Mouse (Mus musculus): Measurements from ENCODE around the gene Adamts3.

Adamts3 gene

DNA sequence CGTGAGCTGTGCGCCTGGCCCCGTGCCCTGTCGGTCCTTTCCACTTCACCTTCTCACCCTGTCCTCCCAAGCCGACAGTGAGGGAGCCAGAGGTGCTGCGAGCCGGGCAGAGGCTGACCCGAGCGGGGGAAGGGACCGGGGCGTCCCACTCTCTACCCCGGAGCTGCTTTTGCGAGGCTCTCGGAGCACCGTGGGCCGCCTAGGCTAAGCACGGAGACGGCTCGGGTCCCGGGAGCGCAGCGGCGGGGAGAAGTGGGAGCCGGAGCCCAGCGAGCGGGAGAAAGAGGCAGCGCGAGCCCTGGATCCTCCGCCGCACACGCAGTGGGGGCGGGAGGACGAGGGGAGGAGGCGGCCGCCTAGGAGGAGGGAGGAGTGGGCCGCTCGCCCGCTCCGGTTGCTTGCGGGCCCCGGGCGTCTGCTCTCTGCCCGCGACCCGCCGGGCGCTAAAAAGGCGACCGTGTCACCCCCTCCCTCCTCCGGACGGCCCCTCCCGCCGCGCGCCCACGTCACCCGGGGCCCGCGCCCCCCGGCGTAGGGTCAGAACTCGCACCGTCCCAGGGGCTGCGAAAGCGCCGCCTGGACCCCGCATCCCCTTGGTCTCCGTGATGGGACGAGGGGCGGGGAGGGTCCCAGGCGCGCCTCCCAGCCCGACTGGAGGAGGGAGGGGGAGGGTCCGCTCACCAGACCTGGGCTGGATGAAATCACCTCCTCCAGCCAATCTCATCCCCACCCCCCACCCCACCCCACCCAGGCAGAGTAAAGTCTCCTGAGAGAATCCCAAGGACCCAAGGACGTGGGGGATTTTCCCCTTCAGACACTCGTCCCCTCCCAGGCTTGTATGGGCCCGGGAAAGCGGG, at the start of gene Adamts3:
Gene Adamts3 (minus strand): TSS at position 284 of the 857 bp plus-strand sequence.
- DNase-seq (ENCODE audit: low spot score in 2 of 2) = no peak

DNA sequence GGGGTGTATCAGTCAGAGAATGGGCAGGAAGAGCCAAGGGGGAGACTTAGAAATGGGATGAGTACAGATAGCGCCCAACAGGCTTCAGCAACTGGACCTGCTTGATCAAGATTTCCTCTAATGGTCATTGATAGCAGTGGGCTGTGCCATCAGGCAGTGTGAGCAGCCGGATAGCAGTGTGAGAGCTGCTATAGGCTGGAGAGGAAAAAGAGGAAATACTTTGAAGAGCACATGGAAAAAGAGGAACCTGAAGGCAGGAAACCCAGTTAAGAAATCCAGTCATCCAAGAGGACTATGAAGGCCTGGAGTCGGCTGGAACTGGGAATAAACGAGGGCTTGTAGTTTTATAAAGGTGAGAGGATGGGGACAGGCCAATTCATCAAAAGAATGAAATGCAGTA, 48.4 kb upstream of the Adamts3 start:
- DNase-seq (ENCODE audit: low spot score in 2 of 2) = no peak

DNA sequence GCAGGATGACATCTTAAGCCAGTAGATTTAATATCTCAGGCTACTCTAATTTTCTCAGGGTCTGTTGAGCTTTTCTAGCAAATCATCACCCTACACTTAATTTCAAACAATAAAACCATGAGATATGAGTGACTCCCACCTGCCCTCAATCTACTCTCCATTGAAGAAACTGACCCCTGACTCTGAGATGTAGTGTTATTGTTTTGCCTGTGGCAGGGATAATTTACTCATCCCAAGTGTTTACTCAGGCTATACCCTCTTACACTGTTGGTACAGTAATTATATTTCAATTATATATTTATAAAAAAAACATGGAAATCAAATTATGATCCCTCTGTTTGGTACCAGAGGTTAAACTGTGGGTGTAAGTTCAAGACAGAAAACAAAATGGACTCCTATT, 29.2 kb upstream of the Adamts3 start:
- DNase-seq (ENCODE audit: low spot score in 2 of 2) = no peak

GRCm38 (mm10) chr5:89911950-89912349, 28.8 kb upstream of the Adamts3 start:
- no peak for DNase-seq (ENCODE audit: low spot score in 2 of 2)

GRCm38 (mm10) chr5:89911508-89911907, 28.4 kb upstream of the Adamts3 start:
- no peak for DNase-seq (ENCODE audit: low spot score in 2 of 2)

DNA sequence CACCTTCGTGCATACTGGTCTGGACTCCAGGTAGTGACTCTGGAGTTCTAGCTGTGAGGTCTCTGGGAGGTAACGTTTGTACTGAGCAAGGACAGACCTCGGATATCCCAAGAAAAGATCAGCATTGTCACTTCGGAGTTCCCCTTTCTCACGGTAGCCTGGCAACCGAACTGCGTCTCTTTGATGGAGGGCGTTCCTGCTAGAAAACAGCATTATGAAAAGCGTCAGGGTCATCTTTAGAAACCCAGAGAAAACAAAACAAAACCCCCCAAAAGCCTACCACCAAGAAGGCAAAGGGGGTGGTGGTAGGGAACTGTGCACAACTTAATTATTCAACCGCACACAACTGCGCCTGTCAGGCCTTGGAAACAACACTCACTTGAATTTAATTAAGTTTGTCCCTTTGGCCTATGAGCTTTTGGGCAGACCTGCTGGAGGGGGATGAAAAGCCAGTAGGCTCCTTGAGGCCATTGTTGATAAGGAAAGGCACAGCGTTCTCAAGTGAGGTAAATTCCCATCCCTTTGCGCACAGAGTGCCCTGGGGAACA, 23.8 kb upstream of the Adamts3 start:
- no peak for DNase-seq (ENCODE audit: low spot score in 2 of 2)

GRCm38 (mm10) chr5:89901026-89901425, 17.9 kb upstream of the Adamts3 start:
- DNase-seq (ENCODE audit: low spot score in 2 of 2) = no peak

- no peak for DNase-seq (ENCODE audit: low spot score in 2 of 2)
Observed at GRCm38 (mm10) chr5:89897495-89897894, 14.4 kb upstream of the Adamts3 start.

DNA sequence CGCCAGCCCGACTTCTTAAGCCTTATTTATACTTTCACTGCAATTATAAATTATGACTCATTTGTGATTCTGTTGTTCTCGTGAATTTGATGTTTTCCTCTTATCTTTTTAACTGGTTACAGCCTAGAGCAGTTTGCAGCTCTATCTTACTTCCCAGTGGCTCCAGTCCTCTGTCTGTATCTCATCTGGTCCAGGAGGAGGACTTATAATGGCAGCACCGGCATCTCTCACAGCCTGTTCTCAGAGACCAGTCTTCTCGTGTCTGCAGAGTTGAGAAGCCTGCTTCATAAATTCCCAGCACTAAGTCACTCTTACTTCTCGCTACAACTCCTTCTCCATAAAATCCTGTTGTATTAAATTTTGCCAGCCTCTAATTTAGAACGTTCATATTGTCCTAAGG, 12.4 kb upstream of the Adamts3 start:
- DNase-seq (ENCODE audit: low spot score in 2 of 2) = no peak

GRCm38 (mm10) chr5:89884991-89885390, 1.9 kb upstream of the Adamts3 start:
- DNase-seq (ENCODE audit: low spot score in 2 of 2) = no peak

DNA sequence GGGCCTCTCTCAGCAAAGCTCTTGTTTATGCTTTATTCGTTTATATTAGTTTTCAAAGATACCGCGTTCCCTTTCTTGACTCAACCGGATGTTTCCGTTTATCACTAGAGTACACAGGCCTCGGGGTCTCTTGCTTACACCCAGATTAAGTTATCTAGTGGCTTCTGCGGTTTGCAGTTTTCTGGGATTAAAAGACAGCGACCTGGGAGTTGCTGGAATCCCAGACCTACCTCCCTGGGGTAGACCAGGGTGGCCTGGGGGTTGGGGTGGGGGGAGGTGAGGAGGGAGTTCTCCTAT, 722 bp upstream of the Adamts3 start:
- no peak for DNase-seq (ENCODE audit: low spot score in 2 of 2)

DNA sequence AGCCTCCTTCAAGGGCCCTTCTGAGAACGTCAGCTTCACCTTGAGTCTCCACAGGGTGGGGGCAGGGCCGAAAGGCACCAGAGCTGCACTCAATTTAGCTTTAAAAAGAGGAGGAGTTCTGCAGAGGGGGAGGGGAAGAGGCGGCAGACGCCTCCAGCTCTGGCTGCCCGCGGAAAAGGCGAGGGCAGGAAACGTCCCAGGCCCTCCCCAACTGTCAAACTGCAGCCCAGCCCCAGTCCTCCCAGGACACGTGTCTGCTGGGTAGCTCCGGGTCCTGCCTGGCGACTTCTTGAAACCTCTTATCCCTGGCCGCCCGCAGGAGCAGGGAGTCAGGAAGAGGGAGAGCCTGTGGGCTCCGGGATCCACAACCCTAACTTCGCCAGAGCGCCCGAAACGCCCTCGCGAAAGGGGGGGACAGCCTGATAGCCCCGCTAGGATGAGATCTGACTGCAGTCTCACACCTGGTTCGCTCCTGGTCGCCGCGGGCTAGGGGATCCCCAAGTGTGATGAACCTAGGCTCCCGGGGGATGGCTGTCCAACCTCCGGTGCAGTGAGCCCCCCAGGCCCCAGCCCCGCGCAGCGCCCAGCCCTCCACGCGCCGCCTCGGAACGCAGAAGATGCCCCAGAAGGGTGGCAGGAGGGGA, 921 bp downstream of the Adamts3 start:
- peak; percentile 26 to 27 for DNase-seq (ENCODE audit: low spot score in 2 of 2)

GRCm38 (mm10) chr5:89881425-89881824, 1.7 kb downstream of the Adamts3 start:
- DNase-seq (ENCODE audit: low spot score in 2 of 2) = no peak

DNA sequence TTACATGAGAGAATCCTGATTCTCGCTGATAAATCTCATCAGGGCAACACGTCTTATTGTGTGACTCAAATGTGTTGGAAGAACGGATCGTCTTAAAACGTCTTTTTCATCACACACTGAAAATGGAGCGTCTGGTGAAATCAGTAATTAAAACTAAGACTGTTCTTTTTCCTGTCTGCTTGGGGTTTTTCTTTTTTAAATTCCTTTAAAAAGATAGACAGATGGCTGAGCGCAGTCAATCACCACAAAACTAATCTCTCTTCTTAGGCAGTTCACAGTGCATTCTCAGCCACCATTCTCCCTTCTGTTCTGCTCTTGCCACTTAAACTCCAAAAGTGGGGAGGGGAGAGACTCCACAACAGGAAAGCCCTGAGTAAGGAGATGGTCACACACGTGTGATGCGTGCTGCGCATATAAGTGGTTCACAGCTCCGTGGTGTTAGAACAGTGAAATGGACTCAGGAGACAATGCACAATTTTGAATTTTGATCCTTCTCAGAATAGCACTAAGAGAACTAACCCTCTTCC, 4.2 kb downstream of the Adamts3 start:
- no peak for DNase-seq (ENCODE audit: low spot score in 2 of 2)

DNA sequence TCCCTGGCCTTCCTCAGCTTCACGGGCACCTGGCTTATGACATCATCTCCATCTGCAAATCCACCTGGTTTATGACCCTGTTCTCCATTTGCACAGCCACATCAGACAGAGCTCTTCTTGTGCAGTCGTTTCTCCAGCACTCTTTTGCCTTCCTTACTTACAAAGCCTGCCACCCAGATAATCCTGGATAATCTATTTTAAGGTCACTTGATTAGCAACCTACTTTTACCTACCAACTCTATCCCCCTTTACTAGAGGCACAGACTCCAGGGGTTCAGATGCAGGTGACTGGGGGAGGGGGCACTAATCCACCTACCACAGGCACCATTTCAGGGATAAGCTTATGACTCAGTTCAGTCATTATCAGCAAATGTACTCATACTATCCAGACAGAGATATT, 10.5 kb downstream of the Adamts3 start:
- DNase-seq (ENCODE audit: low spot score in 2 of 2) = no peak

DNA sequence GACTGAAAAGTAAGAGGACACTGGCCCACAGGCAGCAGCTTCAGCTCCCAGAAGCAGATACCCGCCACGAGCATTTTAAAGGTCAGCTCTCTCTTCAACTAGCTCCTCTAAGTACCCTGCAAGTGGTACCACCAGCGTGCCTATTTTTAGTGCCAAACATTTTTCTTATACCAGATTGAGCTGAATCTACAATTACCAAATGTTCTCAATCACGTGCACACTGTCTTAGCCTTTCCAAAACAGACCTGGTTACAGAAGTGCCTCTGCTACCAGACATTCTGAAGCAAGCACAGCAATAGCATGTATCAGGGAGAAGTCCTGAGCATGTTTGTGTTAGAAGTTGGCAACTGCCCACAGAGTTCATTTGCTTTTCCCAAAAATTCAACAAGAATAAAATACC, 23.5 kb downstream of the Adamts3 start:
- no peak for DNase-seq (ENCODE audit: low spot score in 2 of 2)

DNA sequence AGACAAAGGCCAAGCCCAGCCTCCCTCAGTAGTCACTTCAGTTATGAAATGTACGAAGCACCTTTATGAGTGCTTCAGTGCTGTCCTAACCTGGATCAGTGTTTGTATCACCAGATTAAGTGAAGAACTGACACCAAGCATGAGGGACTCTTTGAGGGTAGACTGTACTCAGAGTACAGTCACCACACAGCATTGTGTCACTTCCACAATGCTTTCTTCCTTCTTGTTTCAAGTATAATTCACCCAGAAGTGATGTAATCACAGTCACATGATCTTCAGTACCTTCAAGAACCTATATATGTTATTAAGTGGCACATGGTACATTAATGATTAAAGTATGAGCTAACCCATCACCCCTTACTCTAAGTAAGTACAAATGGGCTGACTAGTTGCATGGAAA, 24.3 kb downstream of the Adamts3 start:
- no peak for DNase-seq (ENCODE audit: low spot score in 2 of 2)

- DNase-seq (ENCODE audit: low spot score in 2 of 2) = no peak
Observed at GRCm38 (mm10) chr5:89846551-89846950, 36.6 kb downstream of the Adamts3 start.

- no peak for DNase-seq (ENCODE audit: low spot score in 2 of 2)
Observed at GRCm38 (mm10) chr5:89844354-89844753, 38.8 kb downstream of the Adamts3 start.

DNA sequence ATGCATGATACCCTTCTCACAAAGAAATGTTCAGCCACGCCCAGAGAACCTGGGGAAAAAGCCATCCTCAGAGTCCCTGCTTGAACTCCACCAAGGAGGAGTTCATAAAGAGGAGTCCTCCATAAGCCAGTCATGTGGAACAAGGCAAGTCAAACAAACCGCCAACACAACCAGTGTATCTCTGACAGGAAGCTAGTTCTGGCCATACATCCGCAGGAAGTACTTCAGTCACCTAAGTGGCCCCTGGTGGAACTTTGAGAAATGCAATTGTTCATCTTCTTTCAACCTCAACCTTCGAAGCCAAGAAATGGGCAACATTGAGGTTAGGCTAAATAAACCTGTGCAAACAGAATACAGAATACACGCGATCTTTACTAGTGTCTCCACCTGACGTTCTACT, 39.7 kb downstream of the Adamts3 start:
- no peak for DNase-seq (ENCODE audit: low spot score in 2 of 2)

GRCm38 (mm10) chr5:89839627-89840026, 43.5 kb downstream of the Adamts3 start:
- DNase-seq (ENCODE audit: low spot score in 2 of 2) = no peak

DNA sequence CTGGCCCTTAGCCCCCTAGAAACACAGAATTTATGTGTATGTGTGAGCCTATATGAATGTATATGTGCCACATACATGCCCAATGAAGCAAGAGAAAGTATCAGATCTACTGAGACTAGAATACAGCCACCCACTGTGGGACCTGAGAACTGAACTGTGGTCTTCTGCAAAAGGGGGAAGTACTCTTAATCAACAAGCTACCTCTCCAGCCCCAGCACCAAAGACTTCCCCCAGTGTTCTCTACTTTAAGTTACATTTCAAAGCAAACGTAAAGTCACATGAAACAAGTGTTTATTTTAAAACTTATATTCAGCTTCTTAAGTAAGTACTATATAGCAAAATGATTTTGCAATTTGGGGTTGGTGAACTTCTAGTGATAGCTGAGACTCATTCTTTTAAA, 62.0 kb downstream of the Adamts3 start:
- DNase-seq (ENCODE audit: low spot score in 2 of 2) = no peak

GRCm38 (mm10) chr5:89819531-89819930, 63.6 kb downstream of the Adamts3 start:
- DNase-seq (ENCODE audit: low spot score in 2 of 2) = no peak
